Mouse (Mus musculus) left cerebral cortex, postnatal 14 days (tissue): ENCODE measurements around the gene Gm11034. TPM values are rescaled to one million over a fixed set of nuclear protein-coding genes. Genes with fewer than 3 reads are reported as not detected.

Experiments used
- DNase-seq, 2 experiments: peaks; one replicate each; pipeline ENCODE4 v3.0.0; 2021 to 2022; ENCODE audit warnings: low spot score in 2 of 2, mixed read lengths in 1 of 2
- intact Hi-C: fragments of 180-260 bp; cut with DNase I; formaldehyde crosslinking; loops from one replicate; pipeline ENCODE4 v1.15.1; 2025
- long read RNA-seq, 2 experiments: library from polyadenylated mRNA; stranded (forward); transcript quantifications; one replicate each; pipeline ENCODE4 v2.0.0; 2021
- total RNA-seq, 2 experiments: library from RNA; stranded (reverse); gene quantifications; 2 replicates each; pipeline ENCODE4 v1.2.3; 2021

Gm11034 gene
- not detected for total RNA-seq
- long read RNA-seq, experiment 1 = 0 reads
- long read RNA-seq, experiment 2 = 0 reads

DNA sequence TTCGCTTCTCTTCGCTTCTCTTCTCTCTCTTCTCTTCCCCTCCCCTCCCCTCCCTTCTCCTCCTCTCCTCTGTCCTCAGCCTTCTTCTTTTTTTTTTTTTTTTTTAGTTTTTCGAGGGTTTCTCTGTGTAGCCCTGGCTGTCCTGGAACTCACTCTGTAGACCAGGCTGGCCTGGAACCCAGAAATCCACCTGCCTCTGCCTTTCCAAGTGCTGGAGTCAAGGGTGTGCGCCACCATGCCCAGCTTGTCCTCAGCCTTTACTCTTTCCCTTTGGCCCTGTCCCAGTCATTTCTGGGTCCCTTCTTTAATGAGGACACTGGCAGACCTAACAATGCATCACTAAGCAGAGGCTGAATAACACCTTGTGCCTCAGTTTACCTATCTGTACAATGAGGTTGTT lies at the start of gene Gm11034:
Gene Gm11034, minus strand, starts transcription at position 101 of the 400 bp plus-strand sequence.
- intact Hi-C loops = no loop called here
- no peak for DNase-seq

DNA sequence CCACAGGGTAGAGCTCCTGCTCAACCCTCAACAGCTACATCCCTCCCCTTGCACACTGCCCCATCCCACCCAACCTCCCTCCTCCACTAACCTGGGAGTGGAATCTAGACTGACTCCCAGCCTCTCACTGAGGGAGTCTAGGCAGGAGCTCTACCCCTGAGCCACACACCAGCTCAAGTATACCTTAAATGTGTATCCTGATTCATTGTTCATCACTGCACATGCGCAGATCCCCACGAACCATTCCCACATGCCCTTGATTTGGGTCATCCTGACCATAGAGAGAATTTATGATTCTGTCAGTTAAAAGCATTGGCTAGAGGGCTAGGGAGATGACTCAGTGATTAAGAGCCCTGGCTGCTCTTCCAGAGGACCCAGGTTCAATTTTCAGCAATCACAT lies 49.3 kb upstream of the Gm11034 start:
- DNase-seq = no peak
- intact Hi-C loops = no loop called here

DNA sequence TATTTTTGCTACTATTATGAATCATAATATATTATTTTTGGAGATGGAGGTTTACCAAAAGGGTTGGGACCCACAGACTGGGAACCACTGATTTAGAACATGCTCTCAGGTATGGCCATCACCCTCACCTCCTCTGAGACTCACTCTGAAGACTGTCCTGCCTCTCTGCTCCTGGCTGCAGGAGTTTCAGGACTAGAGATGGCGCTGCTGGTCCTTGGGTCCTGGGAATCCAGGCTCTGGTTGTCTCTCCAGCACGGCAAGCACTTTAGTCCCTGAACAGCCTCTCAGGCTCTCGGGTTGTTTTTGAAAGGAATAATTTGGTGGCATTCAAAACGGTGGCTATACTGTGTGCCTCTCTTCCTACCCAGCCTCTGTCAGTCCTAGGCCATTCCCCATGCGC lies 48.4 kb upstream of the Gm11034 start:
- intact Hi-C loops = loop anchor here (2.0 kb wide), 1 partner anchor 103 kb away; no protein-coding TSS in a partner anchor

DNA sequence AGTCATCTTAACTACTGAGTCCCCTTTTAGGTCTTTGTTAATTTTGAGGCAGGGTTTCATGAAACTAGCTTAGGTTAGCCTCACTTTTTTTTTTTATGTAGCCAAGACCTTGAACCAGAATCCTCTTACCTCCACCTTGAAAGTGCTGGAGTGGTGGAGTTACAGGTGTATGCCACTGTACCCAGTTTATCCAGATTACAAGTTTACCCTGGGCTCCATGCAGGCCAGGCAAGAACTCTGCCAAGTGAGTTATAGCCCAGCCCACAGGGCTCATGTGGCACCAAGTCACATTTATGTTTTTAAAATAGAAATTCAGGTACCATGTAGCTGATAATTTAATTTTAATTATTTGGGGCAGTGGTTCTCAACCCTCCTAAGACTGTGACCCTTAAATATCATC lies 48.0 kb upstream of the Gm11034 start:
- no peak for DNase-seq
- intact Hi-C loops = loop anchor here (2.0 kb wide), 1 partner anchor 103 kb away; no protein-coding TSS in a partner anchor

More for the DNA sequence above, 48.4 kb upstream of the Gm11034 start:
- no peak for DNase-seq

DNA sequence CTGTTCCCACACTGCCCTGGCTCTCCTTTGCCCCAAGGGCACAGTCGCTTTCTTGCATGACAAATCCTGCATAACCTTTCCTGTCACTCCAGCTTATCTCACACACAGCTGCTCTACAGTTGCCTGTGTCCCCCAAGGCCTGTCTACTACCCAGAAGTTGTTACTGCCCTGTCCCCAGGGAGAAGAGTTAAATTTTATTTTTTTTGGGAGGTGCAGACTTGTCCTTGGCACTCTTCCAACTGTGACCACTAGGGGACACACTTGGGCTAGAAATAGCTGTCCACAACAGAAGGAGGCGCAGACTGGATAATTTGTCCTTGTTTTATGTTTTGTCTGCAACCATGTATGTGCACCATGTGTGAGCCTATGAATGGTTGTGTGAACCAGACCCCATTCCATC lies 47.6 kb upstream of the Gm11034 start:
- intact Hi-C loops = loop anchor here (2.0 kb wide), 1 partner anchor 104 kb away; no protein-coding TSS in a partner anchor
- peak; percentile 65 to 73 for DNase-seq

DNA sequence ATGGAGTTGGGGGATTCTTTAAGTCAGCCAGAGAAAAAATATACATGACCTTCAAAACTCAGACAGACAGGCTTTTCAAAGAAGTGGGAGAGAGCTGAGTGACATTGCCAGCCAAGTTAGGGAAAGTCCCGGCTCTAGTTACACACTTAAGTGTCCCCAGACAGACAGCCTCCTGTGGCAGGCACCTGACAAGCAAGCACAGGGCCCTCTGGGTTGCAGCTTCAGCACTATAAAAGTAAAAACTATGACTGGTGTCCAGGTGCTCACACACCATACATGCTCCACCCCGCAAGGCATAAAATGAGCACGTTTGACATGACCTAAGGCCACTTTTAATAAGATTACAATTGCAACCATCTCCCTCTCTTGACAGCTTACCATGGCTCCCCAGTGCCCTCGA lies 47.1 kb upstream of the Gm11034 start:
- intact Hi-C loops = loop anchor here (2.0 kb wide), 1 partner anchor 104 kb away; no protein-coding TSS in a partner anchor
- no peak for DNase-seq

DNA sequence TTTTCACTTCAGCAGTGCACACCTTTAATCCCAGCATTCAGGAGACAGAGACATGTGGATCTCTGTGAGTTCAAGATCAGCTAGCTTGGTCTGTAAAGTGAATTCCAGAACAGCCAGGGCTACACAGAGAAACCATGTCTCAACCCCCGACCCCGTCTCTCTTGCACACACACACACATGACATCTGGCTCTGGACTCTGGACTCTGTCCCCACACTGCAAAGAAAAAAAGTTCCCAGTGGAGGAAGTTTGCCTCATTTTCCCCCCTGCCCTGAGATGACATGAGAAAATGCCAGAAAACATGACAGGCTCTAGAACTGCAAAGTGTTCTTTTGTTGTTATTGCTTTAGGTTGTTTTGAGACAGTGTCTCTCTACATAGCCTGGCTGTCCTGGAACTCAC lies 46.4 kb upstream of the Gm11034 start:
- DNase-seq = no peak
- intact Hi-C loops = loop anchor here (2.0 kb wide), 1 partner anchor 105 kb away; no protein-coding TSS in a partner anchor

DNA sequence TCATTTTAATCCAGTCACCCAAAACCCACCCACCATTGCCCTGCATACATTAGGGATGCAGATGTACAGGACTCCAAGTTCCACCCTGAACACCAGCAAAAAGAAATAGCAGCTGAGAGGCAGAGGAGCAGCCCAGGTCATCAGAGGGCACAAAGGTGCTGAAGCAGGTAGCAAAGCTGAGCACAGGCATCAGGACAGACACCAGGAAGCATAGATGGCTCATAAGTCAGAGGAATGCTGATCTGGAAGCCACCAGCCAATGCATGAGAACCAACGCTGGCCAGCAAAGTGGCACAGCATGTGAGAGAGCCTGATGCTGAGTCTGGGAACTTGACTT lies 44.4 kb upstream of the Gm11034 start:
- no peak for DNase-seq
- intact Hi-C loops = no loop called here

DNA sequence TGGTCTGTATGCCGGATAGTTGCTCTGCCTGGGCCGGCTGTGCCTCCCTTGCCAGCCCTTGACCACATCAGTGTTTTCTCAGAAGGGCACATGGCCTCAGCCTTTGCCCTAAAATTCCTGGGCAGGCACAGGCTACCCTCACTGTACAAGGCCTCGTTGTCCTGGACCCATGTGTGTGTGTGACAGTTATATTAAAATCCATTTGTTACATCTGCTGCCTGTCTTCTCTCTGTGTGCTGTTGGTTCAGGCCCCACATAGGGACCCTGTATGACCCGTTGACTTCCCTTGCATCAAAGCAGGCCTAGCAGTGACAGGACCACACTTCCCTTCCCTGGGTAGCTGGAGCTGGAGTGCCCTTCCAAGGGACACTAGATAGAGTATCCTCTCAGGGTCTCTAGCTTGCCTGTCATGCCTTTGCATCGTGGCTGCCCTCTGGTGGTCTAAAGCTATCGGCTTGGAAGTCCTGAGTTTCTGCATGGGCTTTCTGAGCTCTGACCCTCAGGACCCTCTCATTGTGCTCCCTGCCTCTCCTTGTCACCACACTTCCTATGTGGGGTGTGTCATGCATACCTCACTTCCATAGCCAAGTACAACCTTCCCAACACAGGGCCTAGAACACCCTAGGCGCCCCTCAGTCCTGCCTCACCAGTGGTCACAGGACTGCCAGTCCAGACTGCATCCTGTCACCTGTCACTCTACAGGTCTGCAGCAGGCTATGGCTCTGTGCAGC lies 43.9 kb upstream of the Gm11034 start:
- intact Hi-C loops = no loop called here

DNA sequence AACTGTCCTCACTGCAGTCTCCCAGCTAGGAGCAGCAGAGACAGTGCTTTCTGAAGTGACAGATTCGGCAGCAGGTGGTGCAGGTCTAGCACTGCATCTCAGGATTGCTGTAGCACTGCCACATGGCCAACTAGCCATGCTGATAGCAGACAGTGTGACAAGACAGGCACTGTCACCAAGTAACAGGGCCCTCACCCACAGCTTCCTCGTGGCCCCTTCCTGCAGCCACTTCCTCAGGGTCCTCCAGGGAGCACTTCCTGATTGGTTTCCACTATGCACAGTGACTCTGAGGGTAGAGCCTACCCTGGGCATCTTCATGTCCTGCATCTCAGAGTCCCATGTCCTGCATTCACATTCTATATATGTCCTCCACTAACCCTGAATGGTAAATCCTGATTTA lies 31.2 kb upstream of the Gm11034 start:
- DNase-seq = no peak
- intact Hi-C loops = loop anchor here (10.0 kb wide), 1 partner anchor 70 kb away; no protein-coding TSS in a partner anchor

More for the DNA sequence above, 43.9 kb upstream of the Gm11034 start:
- DNase-seq = peak; percentile 57 to 62

DNA sequence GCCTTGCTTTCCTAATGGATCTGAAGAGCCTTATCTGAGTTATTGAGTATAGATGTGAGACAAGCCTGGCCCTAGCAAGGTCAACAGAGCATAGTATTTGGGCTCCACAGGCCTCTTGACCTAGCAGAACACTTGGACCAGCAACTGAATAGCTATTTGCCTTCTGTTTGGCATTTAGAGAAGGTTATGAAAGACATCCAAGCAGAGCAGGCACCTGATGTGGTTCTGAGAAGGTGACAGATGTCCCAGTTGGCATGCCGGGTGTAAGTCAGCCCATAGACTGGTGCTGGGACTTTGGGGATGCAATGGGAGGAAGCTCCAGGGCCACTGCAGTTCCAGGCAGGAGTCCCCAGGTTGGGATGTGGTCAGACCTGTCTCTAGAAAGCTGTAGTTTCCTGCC lies 28.8 kb upstream of the Gm11034 start:
- intact Hi-C loops = loop anchor here (10.0 kb wide), 1 partner anchor 67 kb away; no protein-coding TSS in a partner anchor
- no peak for DNase-seq

DNA sequence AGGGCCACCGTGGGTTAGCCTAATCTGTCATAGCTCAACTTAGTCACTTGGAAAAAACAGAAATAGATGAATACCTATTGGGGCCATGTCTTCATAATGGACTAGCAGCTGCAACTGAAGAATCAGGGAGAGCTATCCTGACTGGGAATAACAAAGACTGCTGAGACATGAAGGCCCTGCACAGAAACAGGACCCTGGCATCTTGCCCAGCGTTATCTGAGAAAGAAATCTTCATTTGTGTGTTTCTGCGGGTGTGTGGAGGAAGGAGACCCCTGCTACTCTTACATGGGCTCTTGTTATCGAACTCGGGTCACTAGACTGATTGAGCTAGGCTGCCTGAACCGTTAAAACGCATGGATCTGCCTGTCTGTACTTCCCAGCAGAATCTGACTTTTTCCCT lies 27.5 kb upstream of the Gm11034 start:
- intact Hi-C loops = loop anchor here (10.0 kb wide), 1 partner anchor 66 kb away; no protein-coding TSS in a partner anchor
- DNase-seq = no peak

DNA sequence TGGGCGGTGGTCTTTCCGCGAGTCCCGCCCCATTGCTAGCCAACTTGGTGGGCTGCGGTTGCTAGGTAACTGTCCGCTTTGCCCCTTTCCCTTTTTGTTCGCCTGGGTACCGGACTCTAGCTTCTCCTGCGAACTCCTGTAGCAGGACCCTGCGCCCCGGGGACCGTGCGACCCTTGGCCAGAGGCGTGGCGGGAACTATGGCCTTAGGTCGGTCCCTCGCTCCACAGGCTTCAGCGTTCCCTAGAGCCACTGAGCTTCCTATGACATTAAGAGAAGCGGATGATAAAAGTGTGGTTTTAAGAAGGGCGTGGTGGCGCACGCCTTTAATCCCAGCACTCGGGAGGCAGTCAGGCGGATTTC lies 26.9 kb upstream of the Gm11034 start:
- intact Hi-C loops = loop anchor here (10.0 kb wide), 1 partner anchor 66 kb away; no protein-coding TSS in a partner anchor
- no peak for DNase-seq

DNA sequence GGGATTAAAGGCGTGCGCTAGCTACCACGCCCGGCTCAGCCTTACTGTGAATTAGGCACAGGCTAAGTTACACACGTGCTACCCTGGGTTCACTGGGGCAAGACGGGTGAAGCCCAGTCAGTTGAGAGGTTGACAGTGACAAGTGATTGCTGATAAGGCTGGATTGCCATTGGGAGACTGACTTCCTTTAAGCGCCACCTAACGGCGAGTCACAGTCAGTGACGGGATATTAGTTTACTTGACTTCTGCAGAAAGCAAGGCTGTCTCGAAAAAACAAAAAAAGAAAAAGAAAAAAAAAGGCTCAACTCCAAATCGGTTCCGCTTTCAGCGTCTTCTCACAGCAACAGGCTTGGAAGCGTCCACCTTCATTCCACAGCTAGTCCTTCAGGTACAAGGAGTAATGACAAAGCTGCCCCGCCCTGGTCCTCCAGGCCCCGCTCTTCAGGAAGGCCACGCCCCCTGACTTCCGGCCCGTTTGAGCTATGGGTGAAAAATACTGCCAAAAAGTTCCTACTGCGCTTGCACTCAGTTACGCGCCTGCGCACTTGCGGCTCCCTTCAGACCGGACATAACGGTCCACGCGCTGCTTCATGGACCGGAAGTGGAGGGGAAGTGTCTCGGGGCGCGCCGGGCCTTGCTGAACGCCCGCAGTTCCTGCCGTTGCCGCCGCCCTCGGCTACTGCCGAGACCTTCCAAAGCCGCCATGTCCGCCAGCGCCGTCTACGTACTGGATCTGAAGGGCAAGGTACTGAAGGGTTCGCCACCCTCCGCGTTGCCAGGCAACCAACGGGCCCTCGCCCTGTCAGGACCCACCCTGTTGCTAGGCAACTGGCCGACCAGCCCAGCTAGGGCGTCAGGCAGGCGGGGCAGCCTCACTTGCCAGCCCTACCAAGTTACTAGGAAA lies 26.3 kb upstream of the Gm11034 start, which contains the start of gene Ap1m1:
Gene Ap1m1, plus strand, starts transcription at position 520 of the 904 bp plus-strand sequence.
- DNase-seq = peak; percentile 97 to 98
- intact Hi-C loops = loop anchor here (10.0 kb wide), 1 partner anchor 65 kb away; no protein-coding TSS in a partner anchor

DNA sequence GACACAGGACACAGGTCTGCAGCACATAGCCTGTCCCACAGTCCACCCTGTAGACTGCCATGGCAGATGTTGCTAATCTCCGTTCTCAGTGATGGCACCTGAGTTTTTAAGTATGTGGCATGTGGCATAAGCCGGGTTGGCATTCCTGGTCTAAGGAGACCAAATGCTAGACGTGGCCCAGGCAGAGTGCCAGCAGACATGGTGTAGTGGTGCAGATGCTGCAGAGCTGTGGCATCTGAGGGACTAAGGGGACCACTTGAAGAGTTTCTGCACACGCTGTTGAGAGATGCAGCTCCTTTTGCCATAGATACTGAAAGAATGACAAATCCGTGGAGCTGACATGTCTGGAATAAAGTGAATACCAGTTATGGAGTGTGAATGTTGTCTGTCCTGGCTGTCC lies 9.2 kb upstream of the Gm11034 start:
- intact Hi-C loops = no loop called here

DNA sequence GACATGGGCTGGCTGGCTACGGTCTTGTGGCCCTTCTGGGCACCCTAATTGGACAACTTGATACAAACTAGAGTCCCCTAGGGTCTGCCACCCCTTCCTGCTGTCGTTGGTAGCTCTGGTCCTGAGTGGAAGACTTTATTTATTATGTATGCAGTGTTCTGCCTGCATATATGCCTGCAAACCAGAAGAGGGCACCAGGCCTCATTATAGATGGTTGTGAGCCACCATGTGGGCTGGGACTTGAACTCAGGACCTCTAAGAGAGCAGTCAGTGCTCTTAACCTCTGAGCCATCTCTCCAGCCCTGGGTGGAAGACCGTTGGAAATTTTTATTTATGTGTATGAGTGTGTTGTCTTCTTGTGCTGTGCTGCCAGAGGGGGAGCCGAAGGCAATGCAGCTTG lies 7.3 kb upstream of the Gm11034 start:
- intact Hi-C loops = no loop called here
- no peak for DNase-seq

More for the DNA sequence above, 9.2 kb upstream of the Gm11034 start:
- DNase-seq = no peak

DNA sequence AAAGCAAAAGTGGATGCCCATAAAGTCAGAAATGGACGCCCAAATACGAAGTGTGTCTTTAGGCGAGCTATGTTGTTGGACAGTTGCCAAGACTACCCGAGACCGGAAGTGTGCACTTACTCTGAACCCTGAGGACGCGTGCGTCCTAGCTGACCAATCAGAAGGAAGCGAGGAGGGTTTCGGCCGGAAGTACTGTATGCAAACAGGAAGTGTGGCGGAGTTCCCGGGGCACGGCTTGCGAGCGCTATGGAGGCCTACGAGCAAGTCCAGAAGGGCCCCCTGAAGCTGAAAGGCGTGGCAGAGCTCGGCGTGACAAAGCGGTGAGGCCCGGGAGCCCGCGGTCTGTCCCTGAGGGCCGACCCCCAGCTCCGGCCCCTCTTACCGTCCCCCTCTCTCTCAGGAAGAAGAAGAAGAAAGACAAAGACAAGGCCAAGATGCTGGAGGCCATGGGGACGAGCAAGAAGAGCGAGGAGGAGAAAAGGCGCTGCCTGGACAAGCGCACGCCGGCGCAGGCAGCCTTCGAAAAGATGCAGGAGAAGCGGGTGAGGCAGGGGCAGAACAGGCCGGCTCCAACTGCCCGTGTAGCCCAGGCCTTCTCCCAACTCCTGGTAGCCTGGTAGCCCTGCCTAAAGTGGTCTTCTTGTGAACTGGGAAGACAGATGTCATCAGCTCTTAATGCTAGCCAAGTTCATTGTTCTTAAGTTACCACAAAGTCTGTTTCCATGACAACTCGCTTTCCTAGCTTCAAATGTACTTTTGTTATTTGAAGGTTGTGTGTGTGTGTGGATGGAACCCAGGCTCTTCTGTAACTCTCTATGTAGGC lies 6.3 kb upstream of the Gm11034 start, which contains the start of gene Fam32a:
Gene Fam32a, plus strand, starts transcription at position 190 of the 823 bp plus-strand sequence.
- DNase-seq = peak; percentile 92 to 93
- intact Hi-C loops = no loop called here

DNA sequence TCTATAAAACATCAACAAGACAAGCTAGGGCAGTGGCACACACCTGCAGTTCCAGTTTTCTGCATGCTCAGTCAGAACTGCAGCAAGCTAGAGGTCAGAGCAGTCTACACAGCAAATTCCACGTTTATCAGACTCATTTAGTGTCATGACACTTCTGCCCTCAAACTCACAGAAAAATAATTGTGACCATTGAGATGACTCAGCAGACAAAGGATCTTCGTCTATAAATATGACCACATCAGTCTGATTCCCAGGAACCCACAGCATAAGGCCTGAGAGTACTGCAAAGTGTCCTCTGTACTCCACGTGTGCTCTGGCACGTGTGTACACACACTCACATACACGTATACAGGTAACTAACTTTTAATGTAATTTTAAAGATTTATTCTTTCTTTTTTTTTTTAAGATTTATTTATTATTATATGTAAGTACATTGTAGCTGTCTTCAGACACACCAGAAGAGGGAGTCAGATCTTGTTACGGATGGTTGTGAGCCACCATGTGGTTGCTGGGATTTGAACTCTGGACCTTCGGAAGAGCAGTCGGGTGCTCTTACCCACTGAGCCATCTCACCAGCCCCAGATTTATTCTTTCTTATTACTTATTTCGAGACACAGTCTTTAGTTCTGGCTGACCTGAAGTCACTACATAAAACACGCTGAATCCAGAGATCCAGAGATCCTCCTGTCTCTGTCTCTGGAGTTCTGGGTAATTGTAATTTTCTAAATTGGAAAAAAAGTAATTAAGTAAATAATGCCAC lies 5.5 kb upstream of the Gm11034 start:
- no peak for DNase-seq
- intact Hi-C loops = no loop called here
